Mouse (Mus musculus) 3T3-L1 (cell line): ENCODE results near the gene Hist1h2bm.

Experiments
- DNase-seq: peaks from one replicate; pipeline ENCODE4 v3.0.0-alpha.2; 2015; ENCODE audit warnings: low read depth, low spot score

The Hist1h2bm gene

DNA sequence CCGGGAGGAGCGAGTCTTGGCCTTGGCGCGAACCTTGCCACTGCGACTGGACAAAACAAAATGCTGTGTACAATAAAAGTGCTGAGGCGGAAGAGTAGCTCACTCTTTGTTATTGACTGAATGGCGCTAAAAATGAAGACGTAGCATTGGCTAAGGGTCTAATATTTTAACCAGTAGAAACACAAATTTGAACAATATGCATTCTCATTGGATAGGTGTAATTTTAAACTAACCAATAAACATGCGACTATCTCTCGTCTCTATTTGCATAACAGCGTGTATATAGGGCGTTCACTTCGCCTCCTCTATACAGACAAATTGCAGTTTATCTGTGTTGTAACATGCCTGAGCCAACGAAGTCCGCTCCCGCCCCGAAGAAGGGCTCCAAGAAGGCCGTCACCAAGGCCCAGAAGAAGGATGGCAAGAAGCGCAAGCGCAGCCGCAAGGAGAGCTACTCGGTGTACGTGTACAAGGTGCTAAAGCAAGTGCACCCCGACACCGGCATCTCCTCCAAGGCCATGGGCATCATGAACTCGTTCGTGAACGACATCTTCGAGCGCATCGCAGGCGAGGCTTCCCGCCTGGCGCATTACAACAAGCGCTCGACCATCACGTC lies at the start of gene Hist1h2bm:
TSS of gene Hist1h2bm (plus strand) at position 288 of the 616 bp plus-strand sequence.
- peak; percentile 95 for DNase-seq

DNA sequence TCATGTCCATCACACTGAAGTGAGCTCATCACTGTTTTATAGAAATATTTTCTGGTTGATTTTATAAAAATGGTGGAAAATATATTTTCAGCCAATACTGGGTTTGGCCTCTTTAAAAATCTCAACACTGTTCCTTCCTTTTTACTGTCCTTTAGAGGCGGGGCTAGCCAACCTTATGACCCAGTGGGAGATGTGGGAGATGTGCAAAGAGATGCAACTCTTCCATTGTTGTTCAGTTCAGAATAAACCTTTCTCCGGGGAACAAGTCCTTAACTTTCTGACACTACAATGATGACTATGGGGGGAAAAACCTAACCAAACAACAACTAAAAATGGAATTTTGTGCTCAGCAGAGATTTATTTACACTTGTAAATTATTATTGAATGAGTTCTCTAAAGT lies 44.5 kb upstream of the Hist1h2bm start, which contains the start of gene Olfr1360:
TSS of gene Olfr1360 (minus strand) at position 101 of the 400 bp plus-strand sequence.
- DNase-seq, result no peak

DNA sequence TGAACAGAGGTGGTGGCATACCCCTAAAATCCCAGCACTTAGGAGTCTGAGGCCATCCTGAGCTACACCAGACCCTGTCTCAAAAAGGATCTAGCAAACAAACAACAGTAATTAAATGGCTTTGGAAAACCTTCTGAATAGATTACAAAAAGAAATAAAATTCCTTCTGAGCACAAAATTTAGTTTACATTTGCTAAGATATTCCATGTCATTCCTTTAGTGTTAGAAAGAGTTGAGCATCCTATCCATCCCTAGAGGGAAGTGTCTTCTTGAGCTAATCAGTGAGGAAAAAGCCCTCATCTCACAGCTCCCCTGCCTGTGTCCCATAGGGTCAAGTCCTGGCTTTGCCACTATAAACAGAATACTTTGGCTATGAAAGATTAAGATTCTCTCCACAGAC lies 24.0 kb upstream of the Hist1h2bm start, which contains the start of gene Olfr1359:
TSS of gene Olfr1359 (plus strand) at position 301 of the 400 bp plus-strand sequence.
- no peak for DNase-seq

DNA sequence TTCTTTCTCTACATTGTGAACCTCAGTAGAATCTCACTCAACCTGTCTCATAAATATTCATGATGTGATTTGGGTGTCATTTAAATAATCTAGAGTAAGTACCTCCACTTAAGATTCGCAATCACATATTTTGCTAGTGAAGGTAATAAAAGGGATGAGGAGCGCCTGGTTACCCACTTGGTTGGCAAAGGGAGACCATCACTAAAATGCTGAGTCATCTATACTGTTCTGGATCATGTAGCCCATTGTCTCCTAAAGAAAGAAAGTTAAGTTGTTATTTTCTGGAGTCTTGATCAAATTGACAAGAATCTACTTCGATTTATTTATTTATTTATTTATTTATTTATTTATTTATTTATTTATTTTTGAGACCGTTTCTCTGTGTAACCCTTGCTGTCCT lies 15.2 kb upstream of the Hist1h2bm start:
- DNase-seq, result no peak

DNA sequence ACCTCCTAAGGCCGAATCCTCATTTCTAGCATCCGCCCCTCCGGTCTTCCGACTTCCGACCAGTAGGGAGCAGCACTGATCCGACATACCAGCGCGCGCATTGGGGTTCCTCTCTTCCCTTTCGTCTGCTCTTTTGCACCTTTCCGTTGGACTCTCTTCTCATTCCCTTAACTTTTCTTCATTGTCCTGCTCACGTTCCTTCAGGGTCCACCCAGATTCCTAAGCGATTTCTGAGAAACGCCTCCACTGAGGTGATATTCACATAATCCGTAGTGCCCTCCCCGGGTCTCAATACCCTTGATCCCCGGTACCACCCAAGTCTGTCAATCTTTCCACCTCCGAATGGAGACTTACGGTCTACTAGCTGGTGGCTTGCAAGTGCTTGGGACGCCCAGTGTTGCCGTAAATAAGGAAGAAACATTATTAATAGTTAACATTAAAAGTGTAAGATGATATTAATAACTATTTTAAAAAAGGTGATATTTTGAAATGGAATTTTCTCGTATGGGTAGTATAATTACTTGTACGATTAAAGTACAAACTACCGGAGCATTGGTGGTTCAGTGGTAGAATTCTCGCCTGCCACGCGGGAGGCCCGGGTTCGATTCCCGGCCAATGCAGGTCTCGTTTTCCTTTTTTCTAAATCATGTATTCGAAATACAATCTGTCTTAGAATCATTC lies 11.7 kb upstream of the Hist1h2bm start:
- peak; percentile 91 for DNase-seq

DNA sequence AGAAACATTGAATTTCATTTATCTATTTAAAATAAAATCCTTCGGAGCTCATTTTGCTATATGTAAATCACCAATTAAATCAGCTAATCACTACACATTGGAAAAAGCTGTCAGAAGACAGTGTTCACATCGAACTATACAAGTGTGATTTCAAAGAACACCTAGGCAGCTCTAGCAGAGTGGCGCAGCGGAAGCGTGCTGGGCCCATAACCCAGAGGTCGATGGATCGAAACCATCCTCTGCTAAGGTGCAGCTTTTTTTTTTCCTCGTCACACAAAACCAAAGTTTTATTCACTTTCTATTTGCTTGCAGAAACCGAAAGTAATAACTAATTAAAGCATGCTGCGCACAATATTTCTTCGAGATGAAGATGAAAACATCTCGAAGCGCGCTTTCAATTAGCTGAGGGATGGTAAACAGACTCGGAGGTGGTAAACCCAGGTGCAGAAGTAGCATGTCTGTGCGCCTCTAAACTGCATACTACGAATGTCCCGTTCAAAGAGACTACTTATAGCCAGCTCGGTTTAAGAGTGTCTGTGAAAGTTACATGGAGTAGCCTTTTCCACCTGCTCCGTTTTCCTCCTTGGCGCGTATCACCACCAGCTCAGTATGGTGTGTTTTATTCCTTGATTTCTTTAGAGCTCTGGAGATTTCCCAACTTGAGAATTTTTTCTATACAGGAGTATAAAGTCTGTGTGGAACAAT lies 10.9 kb upstream of the Hist1h2bm start:
- DNase-seq, result peak; percentile 81

DNA sequence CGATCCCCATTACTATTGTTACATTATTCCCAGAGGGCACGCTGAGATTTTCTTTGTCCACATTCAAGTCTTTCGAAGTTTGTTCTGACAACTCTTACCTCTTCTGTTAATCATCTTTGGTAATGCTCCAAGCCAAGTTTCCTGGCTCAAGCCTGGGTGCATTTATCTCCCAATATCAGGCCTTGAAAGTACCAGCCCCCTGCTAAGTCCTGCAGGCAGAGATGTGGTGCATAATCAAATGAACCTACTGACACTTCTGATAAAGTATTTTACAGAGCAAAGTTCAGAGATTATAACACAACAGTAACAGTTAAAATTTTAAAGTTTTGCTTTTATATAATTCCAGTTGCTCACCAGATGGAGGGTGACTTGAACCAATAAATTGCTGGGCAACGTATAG lies 10.1 kb upstream of the Hist1h2bm start:
- peak; percentile 32 for DNase-seq

DNA sequence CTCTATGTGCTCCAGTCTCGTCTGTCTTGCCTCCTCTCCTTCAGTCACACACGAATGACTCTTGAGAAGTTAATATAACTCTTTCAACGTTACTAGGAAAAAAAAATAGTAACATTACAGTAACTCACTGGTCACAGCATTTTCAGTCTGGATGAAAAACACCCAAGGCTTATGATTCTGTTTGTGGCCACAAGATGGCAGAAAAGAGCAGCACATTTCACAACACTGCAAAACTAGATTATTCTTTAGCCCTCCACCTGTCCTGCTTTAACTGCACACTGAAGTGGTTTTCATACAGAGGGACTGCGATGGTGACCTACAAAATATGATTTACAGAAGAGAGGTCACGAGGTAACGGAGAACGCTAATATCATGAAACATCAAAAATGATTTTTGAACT lies 7.1 kb upstream of the Hist1h2bm start:
- peak; percentile 89 for DNase-seq

DNA sequence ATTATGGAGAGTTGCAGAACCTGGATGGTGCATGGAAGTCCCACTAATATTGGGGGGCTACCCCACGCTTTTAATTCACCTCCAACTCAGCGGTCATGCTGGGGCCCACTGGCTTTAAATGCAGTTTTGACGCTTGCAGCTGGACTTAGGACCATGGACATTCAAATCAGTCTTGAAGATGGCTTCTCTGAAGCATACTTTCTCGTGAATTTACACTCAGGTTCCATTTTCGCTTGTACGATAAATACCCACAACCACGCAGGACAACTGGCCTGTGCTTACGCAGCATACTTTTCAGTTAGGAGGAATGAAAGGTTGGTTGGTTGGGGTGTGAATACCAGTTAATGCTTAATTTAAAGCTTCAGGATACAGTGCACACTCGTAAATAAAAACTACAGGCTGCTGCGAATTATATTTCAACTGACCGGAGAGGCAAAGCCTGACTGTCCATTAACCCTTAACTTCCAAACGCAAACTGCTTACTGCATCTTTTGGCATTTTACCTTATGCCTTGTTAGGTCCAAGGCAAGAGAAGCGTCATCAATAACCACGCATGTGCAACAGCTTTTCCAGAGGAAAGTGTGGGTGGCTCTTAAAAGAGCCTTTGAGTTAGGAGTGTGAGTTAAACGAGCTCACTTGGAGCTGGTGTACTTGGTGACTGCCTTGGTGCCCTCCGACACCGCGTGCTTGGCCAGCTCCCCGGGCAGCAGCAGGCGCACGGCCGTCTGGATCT lies 6.5 kb upstream of the Hist1h2bm start:
- DNase-seq, result peak; percentile 70

DNA sequence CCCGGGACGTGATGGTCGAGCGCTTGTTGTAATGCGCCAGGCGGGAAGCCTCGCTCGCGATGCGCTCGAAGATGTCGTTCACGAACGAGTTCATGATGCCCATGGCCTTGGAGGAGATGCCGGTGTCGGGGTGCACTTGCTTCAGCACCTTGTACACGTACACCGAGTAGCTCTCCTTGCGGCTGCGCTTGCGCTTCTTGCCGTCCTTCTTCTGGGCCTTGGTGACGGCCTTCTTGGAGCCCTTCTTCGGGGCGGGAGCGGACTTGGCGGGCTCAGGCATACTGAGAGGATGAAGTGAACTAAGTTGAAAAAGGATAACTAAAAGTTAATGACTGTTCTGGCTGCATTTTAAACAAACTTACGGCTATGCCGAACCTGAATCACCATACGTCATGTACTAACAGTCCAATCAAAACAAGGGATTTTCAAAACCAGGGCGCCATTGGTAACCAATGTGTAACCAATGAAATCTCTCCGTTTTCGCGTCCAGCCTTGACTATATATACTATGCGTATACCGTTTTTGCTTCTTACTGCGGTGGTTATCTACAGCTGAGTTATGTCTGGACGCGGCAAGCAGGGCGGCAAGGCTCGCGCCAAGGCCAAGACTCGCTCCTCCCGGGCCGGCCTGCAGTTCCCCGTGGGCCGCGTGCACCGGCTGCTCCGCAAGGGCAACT lies 5.8 kb upstream of the Hist1h2bm start, which contains the start of the genes Hist1h2bl and Hist1h2ai:
TSS of gene Hist1h2bl (minus strand) at position 280 of the 676 bp plus-strand sequence.
TSS of gene Hist1h2ai (plus strand) at position 559 of the 676 bp plus-strand sequence.
- peak; percentile 97 for DNase-seq

DNA sequence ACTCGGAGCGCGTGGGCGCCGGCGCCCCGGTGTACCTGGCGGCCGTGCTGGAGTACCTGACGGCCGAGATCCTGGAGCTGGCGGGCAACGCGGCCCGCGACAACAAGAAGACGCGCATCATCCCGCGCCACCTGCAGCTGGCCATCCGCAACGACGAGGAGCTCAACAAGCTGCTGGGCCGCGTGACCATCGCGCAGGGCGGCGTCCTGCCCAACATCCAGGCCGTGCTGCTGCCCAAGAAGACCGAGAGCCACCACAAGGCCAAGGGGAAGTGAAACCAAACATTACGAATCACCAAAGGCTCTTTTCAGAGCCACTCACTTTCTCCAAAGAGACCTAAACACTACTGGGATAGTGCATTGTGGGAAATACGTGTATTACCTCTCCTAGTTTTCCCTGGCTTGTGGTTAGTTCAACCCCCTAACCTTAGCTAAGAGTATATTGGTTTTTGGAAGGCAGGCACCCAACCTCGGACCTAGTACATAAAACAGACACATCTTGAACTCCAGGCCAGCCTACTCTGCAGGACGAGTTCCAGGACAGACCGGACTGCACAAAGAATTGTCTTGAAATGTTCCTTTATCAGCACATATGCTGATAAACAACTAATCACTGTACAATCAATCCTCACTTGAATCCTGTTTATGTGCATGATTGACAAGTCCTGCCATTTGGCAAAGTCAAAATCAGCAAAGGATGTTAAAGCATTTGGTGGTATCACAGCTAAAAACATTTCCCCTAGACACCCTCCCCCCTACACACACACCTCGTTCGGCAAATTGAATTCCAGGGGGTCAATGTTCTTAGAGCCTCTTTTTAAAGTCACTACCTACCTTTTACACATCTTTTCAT lies 5.1 kb upstream of the Hist1h2bm start:
- peak; percentile 76 for DNase-seq

DNA sequence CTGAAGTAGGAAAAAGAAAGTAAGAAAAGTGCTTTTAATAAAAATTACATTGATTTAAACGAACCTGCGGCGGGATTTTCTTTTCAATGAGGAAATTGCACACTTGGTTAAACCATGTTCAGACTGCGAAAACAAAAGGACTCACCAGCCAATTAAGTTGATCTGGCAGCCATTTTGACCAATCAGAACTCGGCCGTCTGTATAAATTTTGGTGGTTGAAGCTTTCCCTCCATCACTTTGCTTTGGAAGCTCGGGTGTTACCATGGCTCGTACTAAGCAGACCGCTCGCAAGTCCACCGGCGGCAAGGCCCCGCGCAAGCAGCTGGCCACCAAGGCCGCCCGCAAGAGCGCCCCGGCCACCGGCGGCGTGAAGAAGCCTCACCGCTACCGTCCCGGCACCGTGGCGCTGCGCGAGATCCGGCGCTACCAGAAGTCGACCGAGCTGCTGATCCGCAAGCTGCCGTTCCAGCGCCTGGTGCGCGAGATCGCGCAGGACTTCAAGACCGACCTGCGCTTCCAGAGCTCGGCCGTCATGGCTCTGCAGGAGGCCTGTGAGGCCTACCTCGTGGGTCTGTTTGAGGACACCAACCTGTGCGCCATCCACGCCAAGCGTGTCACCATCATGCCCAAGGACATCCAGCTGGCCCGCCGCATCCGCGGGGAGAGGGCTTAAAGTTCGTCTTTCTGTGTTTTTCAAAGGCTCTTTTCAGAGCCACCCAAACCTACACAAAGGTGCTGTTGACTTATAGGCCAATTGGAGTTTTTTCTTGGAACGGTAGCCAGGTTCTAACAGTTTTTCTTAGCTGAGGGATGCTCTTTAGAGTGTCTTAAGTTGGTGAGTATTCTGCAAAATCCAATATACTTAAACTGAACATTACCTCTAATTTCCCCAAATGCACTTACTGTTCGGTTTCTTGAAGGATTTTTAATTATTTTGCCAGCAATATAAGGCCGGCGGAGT lies 4.2 kb upstream of the Hist1h2bm start, which contains the start of gene Hist1h3h:
TSS of gene Hist1h3h (plus strand) at position 263 of the 961 bp plus-strand sequence.
- DNase-seq, result peak; percentile 95

DNA sequence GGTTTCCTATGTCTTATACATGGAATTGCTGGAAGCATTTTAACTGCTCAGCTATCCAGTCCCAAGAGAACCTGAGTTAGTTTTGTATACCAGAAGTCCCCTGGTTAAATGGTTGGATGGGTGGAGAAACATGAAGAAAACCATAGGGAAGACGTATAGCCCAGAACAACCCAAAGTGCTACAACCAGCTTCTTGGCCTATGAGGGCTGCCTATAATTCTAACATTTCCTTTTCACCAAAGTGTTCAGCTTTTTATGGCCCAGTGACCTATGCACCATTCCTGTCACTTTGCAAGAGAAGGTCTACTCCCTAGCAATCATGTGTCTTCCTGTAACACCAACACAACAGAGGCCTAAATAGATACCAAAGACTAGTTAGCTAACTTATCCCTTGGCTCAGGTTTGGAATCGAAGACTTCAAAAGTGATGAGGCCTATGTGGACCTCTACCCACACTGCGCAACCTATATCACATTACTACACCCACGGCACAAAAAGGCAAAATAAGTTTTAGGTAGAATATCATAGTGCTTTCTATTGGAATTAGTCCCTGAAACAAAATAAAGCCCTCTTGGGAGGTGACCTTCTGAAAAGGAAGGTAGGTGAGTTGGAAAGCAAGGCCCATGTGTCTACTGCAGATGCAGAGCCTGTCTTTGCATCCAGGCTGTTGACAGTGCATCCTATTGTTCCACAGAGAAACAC lies 3.3 kb upstream of the Hist1h2bm start:
- DNase-seq, result peak; percentile 66

DNA sequence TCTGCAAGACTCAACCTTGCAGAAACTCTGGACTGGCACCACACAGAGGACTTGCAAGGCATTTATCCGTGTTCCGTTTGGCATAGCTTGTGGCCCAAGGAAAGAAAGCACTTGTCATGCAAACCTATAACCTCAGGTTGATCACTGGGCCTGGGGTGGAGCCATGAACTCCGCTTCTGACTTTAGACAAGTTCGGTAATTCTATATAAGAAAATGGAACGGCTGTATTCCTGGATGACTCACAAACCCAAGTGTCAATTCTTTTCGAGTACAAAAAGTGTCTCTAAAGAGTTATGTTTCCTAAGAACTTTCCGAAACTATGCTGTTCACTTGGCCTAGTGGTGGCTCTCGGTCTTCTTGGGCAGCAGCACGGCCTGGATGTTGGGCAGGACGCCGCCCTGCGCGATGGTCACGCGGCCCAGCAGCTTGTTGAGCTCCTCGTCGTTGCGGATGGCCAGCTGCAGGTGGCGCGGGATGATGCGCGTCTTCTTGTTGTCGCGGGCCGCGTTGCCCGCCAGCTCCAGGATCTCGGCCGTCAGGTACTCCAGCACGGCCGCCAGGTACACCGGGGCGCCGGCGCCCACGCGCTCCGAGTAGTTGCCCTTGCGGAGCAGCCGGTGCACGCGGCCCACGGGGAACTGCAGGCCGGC lies 612 bp upstream of the Hist1h2bm start:
- peak; percentile 58 for DNase-seq

DNA sequence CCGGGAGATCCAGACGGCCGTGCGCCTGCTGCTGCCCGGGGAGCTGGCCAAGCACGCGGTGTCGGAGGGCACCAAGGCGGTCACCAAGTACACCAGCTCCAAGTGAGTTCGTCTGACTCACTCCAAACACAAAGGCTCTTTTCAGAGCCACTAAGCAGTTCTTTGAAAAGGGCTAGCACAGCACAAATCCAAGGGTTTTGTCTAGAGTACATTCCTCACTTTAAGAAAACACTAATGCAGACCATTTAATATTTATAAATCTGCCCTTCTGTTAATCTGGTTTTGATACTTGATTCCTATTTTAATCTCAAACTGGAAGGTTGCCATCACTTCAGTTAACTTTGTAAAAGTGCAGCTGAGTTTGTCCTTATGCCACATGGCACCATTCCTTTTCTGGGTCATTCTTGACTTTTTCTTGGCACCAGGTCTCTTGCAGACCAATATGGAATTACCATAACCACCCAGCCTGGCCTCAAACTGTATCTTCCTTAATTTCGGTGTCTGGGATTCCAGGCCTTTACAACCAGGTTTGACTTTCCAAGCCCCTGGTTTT lies 605 bp downstream of the Hist1h2bm start:
- peak; percentile 75 for DNase-seq

DNA sequence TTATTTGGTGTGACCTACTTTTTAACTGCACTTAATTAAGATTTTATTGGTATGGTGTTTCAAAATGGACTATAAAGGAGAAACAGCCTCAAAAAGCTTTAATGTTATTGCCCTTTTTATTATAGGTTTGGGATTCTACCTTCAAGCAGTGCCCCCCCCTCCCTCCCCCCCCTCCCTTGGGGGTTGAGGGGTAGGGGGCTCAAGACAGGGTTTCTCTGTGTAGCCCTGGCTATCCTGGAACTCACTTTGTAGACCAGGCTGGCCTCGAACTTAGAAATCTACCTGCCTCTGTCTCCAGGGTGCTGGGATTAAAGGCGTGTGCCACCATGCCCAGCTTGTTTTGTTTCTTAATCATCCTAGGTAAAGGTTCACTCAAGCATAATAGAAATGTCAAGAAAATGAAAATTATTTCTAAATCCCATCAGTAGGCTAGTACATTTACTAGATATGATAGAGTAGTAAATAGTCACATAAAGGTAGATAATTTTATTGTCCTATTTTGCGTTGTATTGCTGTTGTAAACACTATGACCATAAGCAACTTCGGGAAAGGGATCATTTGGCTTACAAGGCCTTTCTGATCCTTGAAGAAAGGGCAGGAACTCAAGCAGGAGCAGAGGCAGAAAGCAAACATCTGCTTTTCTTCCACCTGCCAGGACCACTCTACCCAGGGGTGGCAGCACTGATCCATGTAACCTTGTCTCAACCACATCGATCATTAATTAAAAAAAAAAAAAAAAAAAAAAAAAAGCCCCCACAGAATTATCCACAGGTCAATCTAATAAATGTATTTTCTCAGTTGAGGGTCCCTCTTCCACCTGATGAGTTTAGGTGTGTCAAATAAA lies 1.4 kb downstream of the Hist1h2bm start:
- DNase-seq, result peak; percentile 36
